Mouse (Mus musculus): Measurements from ENCODE around the gene Stard8. TPM values are rescaled to one million over a fixed set of nuclear protein-coding genes. Genes with fewer than 3 reads are reported as not detected.

Stard8 gene
- polyA plus RNA-seq, 1 experiment from 2014 or later: 2.8 TPM

DNA sequence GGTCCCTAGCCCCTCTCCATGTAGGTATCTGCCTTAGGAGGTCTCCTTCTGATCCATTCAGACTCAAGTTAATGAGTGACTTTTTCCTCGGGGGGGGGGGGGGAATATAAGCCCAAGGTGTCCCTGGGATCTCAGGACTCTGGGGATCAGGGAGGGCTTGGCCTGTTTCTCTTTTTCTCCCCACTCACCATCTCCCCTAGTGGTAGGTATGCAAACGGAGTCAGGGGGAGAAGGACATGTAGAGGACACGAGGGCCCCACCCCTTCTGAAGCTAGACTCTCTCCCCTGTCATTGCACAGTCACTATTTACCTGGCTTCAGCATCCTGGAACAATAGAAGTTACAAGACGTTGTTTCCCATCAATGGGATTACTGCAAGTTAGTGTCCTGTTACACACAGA, 45.1 kb downstream of the Stard8 start:
- Histone ChIP-seq H3K9me3 (replicated peaks) (no peaks in the 10 kb centered on the region), H3K4me1 (no peaks in the 10 kb centered on the region), H3K4me3 (no peak overlapping the region), H3K36me3 (ENCODE audit: poor library complexity, severe bottlenecking) (no peaks in the 10 kb centered on the region), H3K9ac (no peak overlapping the region), H3K27me3 (peaks cover 40% of the 10 kb centered on the region), H3K4me2 (no peak overlapping the region), H3K27ac (no peak overlapping the region)
- 41% methylated on average over 4 of the region's 4 CpGs for WGBS
- no peak for ATAC-seq

DNA sequence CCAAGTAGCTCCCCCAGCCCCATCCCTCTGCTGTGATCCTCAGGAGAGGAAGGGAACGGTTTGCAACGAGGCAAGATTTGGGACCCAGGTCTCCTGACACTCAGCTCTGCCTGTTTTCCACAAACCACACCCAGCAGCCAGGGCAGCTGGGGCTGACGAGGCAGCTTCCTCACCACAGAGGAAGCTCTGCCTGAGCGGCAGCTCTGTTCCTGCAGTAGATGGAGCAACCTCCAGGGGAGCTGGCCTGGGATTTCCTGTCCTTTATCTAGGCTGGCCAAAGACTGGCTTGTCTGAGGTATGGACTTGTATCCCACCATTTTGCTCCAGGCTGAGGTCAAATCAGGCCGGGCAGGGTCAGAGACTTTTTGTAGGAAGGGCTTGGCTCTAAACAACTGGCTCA, 46.2 kb downstream of the Stard8 start:
- Histone ChIP-seq H3K4me1 (no peaks in the 10 kb centered on the region), H3K4me3 (no peak overlapping the region), H3K27ac (no peak overlapping the region), H3K4me2 (no peak overlapping the region), H3K27me3 (peaks cover 29% of the 10 kb centered on the region), H3K9me3 (replicated peaks) (no peaks in the 10 kb centered on the region), H3K36me3 (ENCODE audit: poor library complexity, severe bottlenecking) (no peaks in the 10 kb centered on the region), H3K9ac (no peak overlapping the region)
- no peak for ATAC-seq
- 64% methylated on average over 5 of the region's 5 CpGs for WGBS

DNA sequence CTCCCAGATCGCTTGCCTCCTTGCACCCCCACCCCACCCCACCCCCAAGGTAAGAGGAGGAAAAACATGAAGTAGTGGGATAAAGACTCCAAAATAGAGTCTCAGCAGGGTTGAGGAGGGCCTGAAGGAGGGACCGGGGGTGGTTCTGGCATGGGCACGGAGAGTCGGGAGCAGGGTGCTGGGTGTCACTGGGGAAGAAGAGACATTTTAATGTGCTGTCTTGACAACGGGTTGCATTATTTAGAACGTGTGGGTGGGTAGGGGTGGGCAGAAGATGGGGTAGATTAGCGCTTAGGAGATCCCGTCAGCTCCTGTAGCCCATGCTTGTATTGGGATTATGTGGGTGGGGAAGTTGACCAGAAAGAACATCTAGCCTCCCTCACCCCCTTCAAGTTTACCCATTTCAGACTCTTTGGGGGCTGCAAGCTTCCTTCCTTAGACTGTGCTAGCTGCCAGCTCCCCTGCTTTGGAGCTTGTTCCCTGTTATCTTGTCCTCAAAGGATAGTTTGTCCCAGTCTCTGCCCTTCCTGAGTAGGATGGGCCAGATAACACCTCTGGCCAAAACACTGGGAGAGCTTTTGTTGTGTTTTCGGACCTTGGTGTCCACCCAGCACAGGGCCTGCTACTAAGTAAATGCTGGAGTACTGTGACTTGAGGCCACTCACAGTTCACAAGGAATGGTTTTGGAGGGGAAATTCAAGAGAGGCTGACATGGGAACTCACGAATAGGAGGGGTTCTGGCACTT, 47.9 kb downstream of the Stard8 start:
- no peak overlapping the region for H3K27ac ChIP-seq
- no peak for ATAC-seq
- WGBS: 88% methylated on average over 10 of the region's 10 CpGs
- no peaks in the 10 kb centered on the region for H3K36me3 ChIP-seq (ENCODE audit: poor library complexity, severe bottlenecking)
- H3K4me1 ChIP-seq: no peaks in the 10 kb centered on the region
- no peak overlapping the region for H3K4me2 ChIP-seq
- H3K4me3 ChIP-seq: no peak overlapping the region
- no peak overlapping the region for H3K9ac ChIP-seq
- H3K9me3 ChIP-seq (replicated peaks): no peaks in the 10 kb centered on the region
- peaks cover 14% of the 10 kb centered on the region; the same call in 1 of the 2 replicates for H3K27me3 ChIP-seq

DNA sequence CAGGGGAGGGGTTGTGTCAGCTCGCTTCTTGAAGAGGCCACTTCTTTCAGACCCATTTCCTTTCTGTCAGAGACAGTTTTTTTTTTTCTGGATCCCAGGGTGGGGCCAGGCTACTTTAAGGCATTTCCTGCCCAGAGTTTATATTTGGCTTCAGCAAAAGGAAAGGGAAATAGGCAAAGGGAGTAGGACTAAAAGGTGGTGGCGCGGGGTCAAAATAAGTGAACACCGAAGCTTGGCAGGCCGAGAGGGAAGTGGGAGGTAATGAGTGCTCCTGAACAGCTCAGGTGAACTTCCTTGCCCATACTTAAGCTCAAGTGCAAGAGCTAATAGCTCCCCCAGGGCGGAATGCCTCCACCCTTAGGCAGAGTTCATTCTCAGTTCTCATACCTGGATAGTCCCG, 49.2 kb downstream of the Stard8 start:
- ATAC-seq: no peak
- H3K27me3 ChIP-seq: peaks cover 10% of the 10 kb centered on the region; the same call in 1 of the 2 replicates
- no peak overlapping the region for H3K4me3 ChIP-seq
- H3K27ac ChIP-seq: no peak overlapping the region
- no peak overlapping the region for H3K4me2 ChIP-seq
- no peak overlapping the region for H3K9ac ChIP-seq
- no peaks in the 10 kb centered on the region for H3K36me3 ChIP-seq (ENCODE audit: poor library complexity, severe bottlenecking)
- WGBS: 89% methylated on average over 6 of the region's 7 CpGs
- H3K4me1 ChIP-seq: no peaks in the 10 kb centered on the region
- peaks cover 4% of the 10 kb centered on the region; the same call in 1 of the 2 replicates for H3K9me3 ChIP-seq (replicated peaks)

- peaks cover 4% of the 10 kb centered on the region; the same call in 1 of the 2 replicates for H3K9me3 ChIP-seq (replicated peaks)
- H3K4me3 ChIP-seq: no peak overlapping the region
- no peaks in the 10 kb centered on the region for H3K36me3 ChIP-seq (ENCODE audit: poor library complexity, severe bottlenecking)
- H3K4me1 ChIP-seq: no peaks in the 10 kb centered on the region
- no peak overlapping the region for H3K4me2 ChIP-seq
- WGBS: 88% methylated on average over 7 of the region's 7 CpGs
- no peak overlapping the region for H3K9ac ChIP-seq
- ATAC-seq: no peak
- H3K27ac ChIP-seq: no peak overlapping the region
- peaks cover 4% of the 10 kb centered on the region; the same call in 1 of the 2 replicates for H3K27me3 ChIP-seq
These were observed 51.5 kb downstream of the Stard8 start for GRCm38 (mm10) chrX:99054512-99054911.

- no peak for ATAC-seq
- no peaks in the 10 kb centered on the region for H3K36me3 ChIP-seq (ENCODE audit: poor library complexity, severe bottlenecking)
- no peaks in the 10 kb centered on the region for H3K4me1 ChIP-seq
- H3K27ac ChIP-seq: no peak overlapping the region
- no peaks in the 10 kb centered on the region; the same call in 1 of the 2 replicates for H3K27me3 ChIP-seq
- H3K4me2 ChIP-seq: no peak overlapping the region
- WGBS: 71% methylated on average over 6 of the region's 6 CpGs
- no peak overlapping the region for H3K9ac ChIP-seq
- H3K9me3 ChIP-seq (replicated peaks): peaks cover 4% of the 10 kb centered on the region; the same call in 1 of the 2 replicates
- no peak overlapping the region for H3K4me3 ChIP-seq
These were observed 54.9 kb downstream of the Stard8 start for GRCm38 (mm10) chrX:99057772-99058440.

DNA sequence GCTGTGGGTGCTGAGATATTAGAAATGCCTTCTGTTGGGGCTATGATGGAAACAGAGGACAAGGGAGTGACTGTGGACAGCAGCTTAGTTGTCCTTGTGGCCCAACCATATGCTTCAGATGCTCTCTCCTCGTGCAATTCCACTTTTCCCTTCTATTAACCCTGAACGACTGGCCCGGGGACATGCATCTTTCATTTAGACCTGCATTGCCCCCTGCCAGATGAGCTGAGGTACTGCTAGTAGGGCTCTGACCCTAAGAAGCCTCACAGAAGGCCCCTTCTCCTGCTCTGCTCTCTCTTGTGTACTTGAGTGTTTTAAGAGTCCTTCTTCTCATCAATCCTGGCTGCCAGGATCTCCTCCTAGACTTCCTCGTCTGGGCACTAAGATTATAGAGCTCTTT, 56.1 kb downstream of the Stard8 start:
- 44% methylated on average over 4 of the region's 4 CpGs for WGBS
- no peaks in the 10 kb centered on the region; the same call in 1 of the 2 replicates for H3K27me3 ChIP-seq
- no peak for ATAC-seq

GRCm38 (mm10) chrX:99065582-99065981, 62.5 kb downstream of the Stard8 start:
- H3K4me1 ChIP-seq: no peaks in the 10 kb centered on the region
- no peaks in the 10 kb centered on the region for H3K36me3 ChIP-seq (ENCODE audit: poor library complexity, severe bottlenecking)
- no peak overlapping the region for H3K4me2 ChIP-seq
- H3K9me3 ChIP-seq (replicated peaks): no peaks in the 10 kb centered on the region
- ATAC-seq: no peak
- H3K27ac ChIP-seq: no peak overlapping the region
- H3K27me3 ChIP-seq: no peaks in the 10 kb centered on the region; the same call in 1 of the 2 replicates
- WGBS: 91% methylated on average over 9 of the region's 9 CpGs
- no peak overlapping the region for H3K9ac ChIP-seq
- H3K4me3 ChIP-seq: no peak overlapping the region

More for the DNA sequence above, 56.1 kb downstream of the Stard8 start:
- Histone ChIP-seq H3K4me3 (no peak overlapping the region), H3K27ac (no peak overlapping the region), H3K36me3 (ENCODE audit: poor library complexity, severe bottlenecking) (no peaks in the 10 kb centered on the region), H3K9ac (no peak overlapping the region), H3K9me3 (replicated peaks) (peaks cover 4% of the 10 kb centered on the region; the same call in 1 of the 2 replicates), H3K4me2 (no peak overlapping the region), H3K4me1 (no peaks in the 10 kb centered on the region)

GRCm38 (mm10) chrX:99066550-99066949, 63.5 kb downstream of the Stard8 start:
- H3K27ac ChIP-seq: no peak overlapping the region
- no peaks in the 10 kb centered on the region; the same call in 1 of the 2 replicates for H3K27me3 ChIP-seq
- no peaks in the 10 kb centered on the region for H3K36me3 ChIP-seq (ENCODE audit: poor library complexity, severe bottlenecking)
- H3K4me2 ChIP-seq: no peak overlapping the region
- H3K9ac ChIP-seq: no peak overlapping the region
- no peak for ATAC-seq
- no peaks in the 10 kb centered on the region for H3K9me3 ChIP-seq (replicated peaks)
- no peak overlapping the region for H3K4me3 ChIP-seq
- WGBS: 89% methylated on average over 9 of the region's 9 CpGs
- H3K4me1 ChIP-seq: no peaks in the 10 kb centered on the region

DNA sequence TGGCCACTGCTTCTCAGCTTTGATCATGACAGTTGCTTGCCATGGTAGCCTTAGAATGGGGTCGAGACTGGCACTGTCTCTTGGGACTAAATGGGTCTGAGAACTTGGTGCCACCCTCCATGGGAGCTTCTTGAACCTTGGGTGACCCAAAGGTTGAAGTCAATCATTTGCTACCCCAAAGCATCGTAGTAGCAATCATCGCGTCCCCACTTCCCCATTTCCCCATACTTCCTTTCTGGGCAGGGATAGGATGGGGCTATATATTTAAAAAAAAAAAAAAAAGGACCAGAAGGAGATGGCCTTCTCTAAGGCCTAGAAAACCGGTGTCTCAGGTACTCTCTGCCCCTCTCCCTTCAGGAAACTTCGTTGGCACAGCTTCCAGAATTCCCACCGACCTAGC, 64.2 kb downstream of the Stard8 start:
- Histone ChIP-seq H3K27me3 (no peaks in the 10 kb centered on the region; the same call in 1 of the 2 replicates), H3K4me3 (no peak overlapping the region), H3K4me2 (no peak overlapping the region), H3K27ac (no peak overlapping the region), H3K36me3 (ENCODE audit: poor library complexity, severe bottlenecking) (no peaks in the 10 kb centered on the region), H3K9me3 (replicated peaks) (no peaks in the 10 kb centered on the region), H3K9ac (no peak overlapping the region), H3K4me1 (no peaks in the 10 kb centered on the region)
- no peak for ATAC-seq
- 75% methylated on average over 7 of the region's 7 CpGs for WGBS

GRCm38 (mm10) chrX:99067671-99068151, 64.7 kb downstream of the Stard8 start:
- H3K9me3 ChIP-seq (replicated peaks): no peaks in the 10 kb centered on the region
- WGBS: 68% methylated on average over 8 of the region's 9 CpGs
- no peak overlapping the region for H3K27ac ChIP-seq
- no peaks in the 10 kb centered on the region for H3K36me3 ChIP-seq (ENCODE audit: poor library complexity, severe bottlenecking)
- no peak overlapping the region for H3K4me3 ChIP-seq
- H3K9ac ChIP-seq: no peak overlapping the region
- no peak overlapping the region for H3K4me2 ChIP-seq
- no peaks in the 10 kb centered on the region; the same call in 1 of the 2 replicates for H3K27me3 ChIP-seq
- H3K4me1 ChIP-seq: no peaks in the 10 kb centered on the region
- no peak for ATAC-seq

- no peak overlapping the region for H3K4me2 ChIP-seq
- H3K9me3 ChIP-seq (replicated peaks): no peaks in the 10 kb centered on the region
- WGBS: 93% methylated on average over 7 of the region's 7 CpGs
- no peaks in the 10 kb centered on the region for H3K4me1 ChIP-seq
- no peak overlapping the region for H3K27ac ChIP-seq
- no peak overlapping the region for H3K9ac ChIP-seq
- no peak overlapping the region for H3K4me3 ChIP-seq
- no peaks in the 10 kb centered on the region for H3K36me3 ChIP-seq (ENCODE audit: poor library complexity, severe bottlenecking)
- ATAC-seq: no peak
- H3K27me3 ChIP-seq: no peaks in the 10 kb centered on the region
These were observed 68.1 kb downstream of the Stard8 start for GRCm38 (mm10) chrX:99071188-99071587.
